Mouse (Mus musculus): ENCODE results near the gene Cbx7. TPM values are rescaled to one million over a fixed set of nuclear protein-coding genes. Genes with fewer than 3 reads are reported as not detected.
"Not testable (repeated sequence)": the region's sequence is repeated elsewhere in the genome, so short reads cannot be mapped to it uniquely, and the experiment has no call there.

The Cbx7 gene
- polyA plus RNA-seq, 1 experiment from 2014 or later, result 2.4 TPM

DNA sequence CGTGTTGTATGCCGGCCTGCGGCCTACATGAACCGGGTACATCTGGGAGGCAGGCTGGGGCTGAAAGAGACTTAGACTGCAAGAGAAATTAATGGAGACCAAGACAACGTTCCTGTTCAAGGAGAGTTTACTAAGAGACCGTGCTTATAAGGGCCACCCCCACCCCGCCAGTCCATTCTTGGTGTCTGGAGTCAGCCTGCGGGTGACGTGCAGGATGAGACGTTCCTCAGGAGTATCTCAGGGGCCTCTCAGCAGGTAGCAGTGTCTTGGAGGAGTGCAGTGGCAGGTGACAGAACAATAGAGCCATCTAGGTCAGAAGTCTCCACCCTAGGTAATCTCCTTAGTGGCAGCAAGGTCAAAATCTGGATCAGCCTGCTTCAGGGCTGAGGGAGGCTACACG lies 66.2 kb downstream of the Cbx7 start:
- H3K27ac ChIP-seq (replicated peaks), result not testable (repeated sequence)

DNA sequence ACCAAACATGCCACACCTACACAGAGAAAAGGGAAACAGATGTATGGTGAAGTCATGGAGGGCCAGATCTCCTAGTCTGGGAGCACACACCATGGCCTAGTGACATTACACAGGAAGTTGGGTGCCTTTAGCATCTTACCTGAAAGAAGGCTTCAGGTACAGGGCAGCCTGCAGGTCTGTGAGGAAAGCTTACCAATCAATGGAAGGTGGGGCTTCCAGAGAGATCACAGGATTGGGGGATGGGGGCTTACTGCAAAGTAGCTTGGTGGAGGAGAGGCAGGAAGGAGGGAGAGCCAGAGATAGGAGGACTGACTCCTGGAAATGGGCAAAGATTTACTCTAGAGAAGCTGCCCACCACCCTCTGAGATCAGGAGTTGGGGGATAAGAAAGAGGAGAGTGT lies 67.0 kb downstream of the Cbx7 start:
- H3K9me3 ChIP-seq, result no peaks in the 10 kb centered on the region
- no peak for DNase-seq (ENCODE audit: low spot score)
- H3K27ac ChIP-seq (replicated peaks), result no peak overlapping the region
- H3K36me3 ChIP-seq (replicated peaks), result no peaks in the 10 kb centered on the region
- peaks cover 19% of the 10 kb centered on the region for H3K27me3 ChIP-seq (replicated peaks; ENCODE audit: low read depth, poor library complexity, severe bottlenecking)
- H3K4me1 ChIP-seq, result peaks cover 13% of the 10 kb centered on the region; the same call in 1 of the 2 replicates
- H3K4me3 ChIP-seq, result no peak overlapping the region

More for the DNA sequence above, 66.2 kb downstream of the Cbx7 start:
- H3K4me3 ChIP-seq; H3K36me3 ChIP-seq (replicated peaks); H3K9me3 ChIP-seq; DNase-seq (ENCODE audit: low spot score): not testable (repeated sequence)
- Histone ChIP-seq H3K27me3 (replicated peaks; ENCODE audit: low read depth, poor library complexity, severe bottlenecking) (peaks cover 19% of the 10 kb centered on the region), H3K4me1 (peaks cover 13% of the 10 kb centered on the region; the same call in 1 of the 2 replicates)
- 85% methylated on average over 11 of the region's 11 CpGs for WGBS

DNA sequence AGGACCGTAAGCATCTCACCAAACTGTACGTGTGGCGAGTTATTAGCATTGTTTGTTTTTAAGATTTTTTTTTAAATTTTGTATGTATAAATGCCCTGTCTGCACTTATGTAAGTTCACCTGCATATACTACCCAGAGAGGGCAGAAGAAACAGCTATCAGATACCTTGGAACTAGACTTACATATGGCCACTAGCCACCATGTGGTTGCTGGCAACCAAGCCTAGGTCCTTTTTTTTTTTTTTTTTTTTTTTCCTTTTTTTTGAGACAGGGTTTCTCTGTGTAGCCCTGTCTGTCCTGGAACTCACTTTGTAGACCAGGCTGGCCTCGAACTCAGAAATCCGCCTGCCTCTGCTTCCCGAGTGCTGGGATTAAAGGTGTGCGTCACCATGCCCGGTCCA lies 67.8 kb downstream of the Cbx7 start:
- not testable (repeated sequence) for H3K9me3 ChIP-seq; H3K36me3 ChIP-seq (replicated peaks); DNase-seq (ENCODE audit: low spot score); H3K27ac ChIP-seq (replicated peaks); H3K4me3 ChIP-seq
- peaks cover 13% of the 10 kb centered on the region; the same call in 1 of the 2 replicates for H3K4me1 ChIP-seq
- WGBS, result 95% methylated on average over 8 of the region's 8 CpGs
- peaks cover 19% of the 10 kb centered on the region for H3K27me3 ChIP-seq (replicated peaks; ENCODE audit: low read depth, poor library complexity, severe bottlenecking)

DNA sequence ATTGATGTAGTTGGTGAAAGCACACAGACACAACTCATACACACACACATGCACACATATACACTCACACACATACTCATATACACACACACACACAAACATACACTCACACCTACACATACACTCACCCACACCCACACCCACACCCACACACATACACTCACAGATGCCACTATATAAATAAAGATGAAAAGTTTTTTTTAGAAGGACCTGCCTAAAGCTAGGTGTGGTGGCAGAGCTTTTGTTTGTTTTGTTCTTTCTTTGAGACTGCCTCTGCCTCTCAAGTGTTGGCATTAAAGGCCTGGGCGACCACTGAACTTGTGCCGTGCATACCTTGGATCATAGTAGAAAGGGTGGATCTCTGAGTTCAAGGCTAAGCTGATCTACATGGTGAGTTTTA lies 69.5 kb downstream of the Cbx7 start:
- peaks cover 13% of the 10 kb centered on the region; the same call in 1 of the 2 replicates for H3K4me1 ChIP-seq
- WGBS, result 86% methylated on average over 2 of the region's 2 CpGs
- no peak for DNase-seq (ENCODE audit: low spot score)
- no peaks in the 10 kb centered on the region for H3K9me3 ChIP-seq
- no peak overlapping the region for H3K4me3 ChIP-seq
- H3K27ac ChIP-seq (replicated peaks), result no peak overlapping the region
- no peaks in the 10 kb centered on the region for H3K36me3 ChIP-seq (replicated peaks)
- peaks cover 7% of the 10 kb centered on the region for H3K27me3 ChIP-seq (replicated peaks; ENCODE audit: low read depth, poor library complexity, severe bottlenecking)

DNA sequence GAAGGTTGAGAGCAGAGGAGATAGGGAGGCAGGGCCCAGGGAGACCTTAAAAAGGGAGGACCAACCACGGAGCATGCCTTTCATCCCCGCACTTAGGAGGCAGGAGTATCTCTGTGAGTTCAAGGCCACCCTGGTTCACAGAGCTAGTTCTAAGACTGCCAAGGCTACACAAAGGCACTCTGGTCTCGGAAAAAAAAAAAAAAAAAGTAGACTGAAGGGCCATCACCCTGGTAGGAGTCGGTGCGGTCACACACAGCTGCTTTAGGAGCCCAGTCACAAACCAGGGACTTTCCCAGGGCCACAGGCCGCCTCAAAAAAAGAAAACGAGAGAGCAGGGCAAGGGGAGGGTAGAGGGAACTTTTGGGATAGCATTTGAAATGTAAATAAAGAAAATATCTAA lies 70.2 kb downstream of the Cbx7 start:
- Histone ChIP-seq H3K36me3 (replicated peaks) (no peaks in the 10 kb centered on the region), H3K9me3 (no peaks in the 10 kb centered on the region), H3K4me1 (peaks cover 13% of the 10 kb centered on the region; the same call in 1 of the 2 replicates), H3K4me3 (no peak overlapping the region), H3K27ac (replicated peaks) (0 out of 2 replicates have a peak overlapping the region, but pooled peaks have one; percentile 2), H3K27me3 (replicated peaks; ENCODE audit: low read depth, poor library complexity, severe bottlenecking) (0 out of 2 replicates have a peak, but pooled peaks cover under 1% of the 10 kb centered on the region)
- 75% methylated on average over 7 of the region's 7 CpGs for WGBS
- no peak for DNase-seq (ENCODE audit: low spot score)

DNA sequence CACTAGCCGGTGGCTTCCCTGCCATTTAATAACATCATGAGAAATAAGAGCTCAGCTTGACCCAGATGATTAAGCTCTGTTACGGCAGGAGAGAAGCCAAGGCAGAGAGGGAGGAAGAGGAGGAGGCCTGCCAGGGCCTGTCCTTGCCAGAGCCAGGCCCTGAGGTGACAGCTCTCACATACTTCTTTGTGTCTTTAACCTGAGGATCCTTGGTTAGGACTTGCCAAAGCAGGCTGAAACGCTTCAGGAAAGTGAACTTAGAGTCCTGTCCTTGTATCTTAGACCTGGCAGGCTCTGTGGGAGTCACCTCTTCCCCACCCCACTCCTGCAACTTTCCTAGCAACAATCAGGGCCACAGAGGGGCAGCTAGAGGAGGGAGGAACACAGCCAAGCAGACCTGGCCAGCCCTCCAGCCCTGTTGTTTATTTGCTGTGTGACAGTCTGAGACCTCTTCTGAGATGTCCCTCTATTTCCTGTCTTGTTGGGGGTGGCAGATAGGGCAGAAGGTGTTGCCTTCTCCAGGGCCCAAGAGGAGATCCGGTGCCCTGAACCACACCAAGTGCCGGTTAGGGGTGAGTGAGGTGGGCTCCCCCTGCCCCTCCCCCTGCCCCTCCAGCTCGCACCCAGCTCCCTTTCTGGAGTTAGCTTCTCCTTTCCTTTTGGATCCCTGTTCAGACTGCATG lies 71.0 kb downstream of the Cbx7 start:
- peak overlapping the region; percentile 2; the same call in 1 of the 2 replicates for H3K27ac ChIP-seq (replicated peaks)
- peaks cover 14% of the 10 kb centered on the region; the same call in 1 of the 2 replicates for H3K4me1 ChIP-seq
- no peaks in the 10 kb centered on the region for H3K27me3 ChIP-seq (replicated peaks; ENCODE audit: low read depth, poor library complexity, severe bottlenecking)
- no peaks in the 10 kb centered on the region for H3K36me3 ChIP-seq (replicated peaks)
- H3K9me3 ChIP-seq, result no peaks in the 10 kb centered on the region
- H3K4me3 ChIP-seq, result no peak overlapping the region
- WGBS, result 74% methylated on average over 6 of the region's 6 CpGs
- no peak for DNase-seq (ENCODE audit: low spot score)

DNA sequence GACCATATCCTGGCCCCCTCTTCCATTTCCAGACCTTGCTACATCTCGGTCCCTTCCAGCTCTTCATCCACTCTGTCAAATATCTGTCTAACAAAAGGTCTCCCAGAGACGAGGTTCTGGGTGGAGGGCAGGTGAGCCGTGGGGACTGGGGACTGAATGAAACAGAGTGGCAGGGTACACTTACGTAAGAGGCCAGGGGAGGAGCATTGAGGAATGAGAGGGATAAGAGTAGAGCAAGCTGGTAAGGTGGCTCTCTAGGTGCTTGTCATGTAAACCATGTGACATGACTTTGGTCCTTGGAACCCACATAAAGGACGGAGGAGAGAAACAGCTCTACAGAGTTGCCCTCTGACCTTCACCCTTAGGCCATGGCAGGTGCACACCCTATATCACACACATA lies 71.9 kb downstream of the Cbx7 start:
- no peak overlapping the region for H3K4me3 ChIP-seq
- DNase-seq (ENCODE audit: low spot score), result no peak
- H3K27me3 ChIP-seq (replicated peaks; ENCODE audit: low read depth, poor library complexity, severe bottlenecking), result no peaks in the 10 kb centered on the region
- no peaks in the 10 kb centered on the region for H3K36me3 ChIP-seq (replicated peaks)
- WGBS, result 87% methylated on average over 5 of the region's 5 CpGs
- H3K4me1 ChIP-seq, result peaks cover 11% of the 10 kb centered on the region; the same call in 1 of the 2 replicates
- no peaks in the 10 kb centered on the region for H3K9me3 ChIP-seq
- H3K27ac ChIP-seq (replicated peaks), result no peak overlapping the region

DNA sequence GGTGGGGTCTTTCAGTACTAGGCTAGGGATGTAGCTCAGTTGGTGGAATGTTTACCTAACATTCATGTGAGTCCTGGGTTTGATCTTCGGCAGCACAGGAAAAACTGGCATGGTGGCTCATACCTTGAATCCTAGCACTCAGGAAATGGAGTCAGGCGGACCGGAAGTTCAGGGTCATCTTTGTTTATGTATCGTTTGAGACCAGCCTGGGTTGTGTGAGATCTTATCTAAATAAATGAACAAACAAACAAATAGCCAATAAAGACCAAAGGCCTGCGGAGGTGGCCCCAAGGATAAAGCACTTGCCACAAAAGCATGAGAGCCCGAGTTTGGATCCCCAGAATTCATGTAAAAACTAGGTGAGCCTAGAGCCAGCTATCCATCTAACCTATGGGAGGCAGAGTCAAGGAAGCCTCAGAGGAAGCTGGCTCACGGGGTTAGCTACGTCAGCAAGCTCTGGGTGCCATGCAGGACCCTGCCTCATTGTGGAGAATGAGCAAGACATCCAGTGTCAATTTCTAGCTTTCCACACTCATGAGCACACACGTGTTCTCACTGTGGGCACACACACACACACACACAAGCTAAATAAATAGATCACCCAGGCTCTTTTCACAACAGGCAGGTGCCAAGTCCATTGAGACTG lies 74.7 kb downstream of the Cbx7 start:
- WGBS, result 76% methylated on average over 9 of the region's 9 CpGs

DNA sequence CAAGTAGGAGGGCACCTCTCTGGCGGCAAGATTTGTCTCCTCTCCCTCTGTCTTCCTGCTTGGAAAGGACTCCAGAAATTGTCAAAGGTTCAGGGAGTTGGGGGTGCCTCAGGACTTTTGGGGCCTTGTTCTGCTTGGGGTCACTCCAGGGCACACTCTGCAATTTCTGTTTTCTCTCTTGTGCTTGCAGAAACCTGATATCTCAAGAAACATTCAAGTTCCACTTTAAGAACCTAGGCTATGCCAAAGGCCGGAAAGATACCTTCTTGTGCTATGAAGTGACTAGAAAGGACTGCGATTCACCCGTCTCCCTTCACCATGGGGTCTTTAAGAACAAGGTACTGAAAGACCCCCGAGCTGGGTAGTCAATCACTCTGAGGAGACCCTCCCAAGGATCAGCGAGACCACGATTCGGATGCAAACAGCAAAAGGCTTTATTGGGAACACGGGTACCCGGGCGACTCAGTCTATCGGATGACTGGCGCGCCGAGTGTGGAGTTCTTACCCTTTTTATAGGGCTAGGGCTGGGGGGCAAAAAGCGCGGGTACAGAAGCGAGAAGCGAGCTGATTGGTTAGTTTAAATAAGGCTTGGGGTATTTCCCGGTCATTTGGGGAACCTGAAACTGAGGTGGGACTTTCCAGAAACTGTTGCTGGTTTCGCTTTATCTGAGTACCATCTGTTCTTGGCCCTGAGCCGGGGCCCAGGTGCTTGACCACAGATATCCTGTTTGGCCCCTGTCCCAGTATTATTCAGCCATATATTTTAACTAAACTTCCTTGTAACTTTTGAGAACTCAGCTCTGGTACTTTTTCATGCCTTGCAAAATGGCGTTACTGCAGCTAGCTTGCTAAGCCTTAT lies 75.5 kb downstream of the Cbx7 start:
- H3K4me3 ChIP-seq; H3K9me3 ChIP-seq; DNase-seq (ENCODE audit: low spot score); H3K36me3 ChIP-seq (replicated peaks); H3K27ac ChIP-seq (replicated peaks): not testable (repeated sequence)
- WGBS, result 87% methylated on average over 12 of the region's 23 CpGs
- Histone ChIP-seq H3K27me3 (replicated peaks; ENCODE audit: low read depth, poor library complexity, severe bottlenecking) (peaks cover 33% of the 10 kb centered on the region), H3K4me1 (peaks cover 30% of the 10 kb centered on the region)

More for the DNA sequence above, 74.7 kb downstream of the Cbx7 start:
- Histone ChIP-seq H3K36me3 (replicated peaks) (no peaks in the 10 kb centered on the region), H3K4me3 (no peak overlapping the region), H3K27me3 (replicated peaks; ENCODE audit: low read depth, poor library complexity, severe bottlenecking) (peaks cover 27% of the 10 kb centered on the region), H3K9me3 (no peaks in the 10 kb centered on the region), H3K4me1 (peaks cover 30% of the 10 kb centered on the region), H3K27ac (replicated peaks) (no peak overlapping the region)
- no peak for DNase-seq (ENCODE audit: low spot score)

DNA sequence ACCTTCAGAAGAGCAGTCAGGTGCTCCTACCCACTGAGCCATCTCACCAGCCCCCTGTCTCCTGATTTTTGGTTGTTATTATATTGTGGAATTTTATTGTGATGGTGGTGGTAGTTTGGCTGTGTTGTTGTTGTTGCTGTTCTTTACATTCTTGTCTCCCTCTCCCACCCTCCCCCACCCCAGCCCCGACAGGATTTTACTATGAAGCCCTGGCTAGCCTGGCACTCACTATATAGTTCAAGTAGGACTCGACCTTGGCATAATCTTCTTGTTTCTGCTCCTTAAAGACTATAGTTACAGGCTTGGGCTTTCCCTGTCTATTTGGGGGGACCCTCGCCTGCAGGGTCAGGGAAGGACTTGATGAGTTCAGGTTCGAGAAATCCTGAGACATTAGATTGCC lies 76.6 kb downstream of the Cbx7 start:
- Histone ChIP-seq H3K27me3 (replicated peaks; ENCODE audit: low read depth, poor library complexity, severe bottlenecking) (peaks cover 41% of the 10 kb centered on the region), H3K4me3 (no peak overlapping the region), H3K4me1 (peaks cover 30% of the 10 kb centered on the region), H3K27ac (replicated peaks) (no peak overlapping the region), H3K9me3 (no peaks in the 10 kb centered on the region), H3K36me3 (replicated peaks) (no peaks in the 10 kb centered on the region)
- DNase-seq (ENCODE audit: low spot score), result no peak
- 74% methylated on average over 4 of the region's 4 CpGs for whole genome bisulfite sequencing

DNA sequence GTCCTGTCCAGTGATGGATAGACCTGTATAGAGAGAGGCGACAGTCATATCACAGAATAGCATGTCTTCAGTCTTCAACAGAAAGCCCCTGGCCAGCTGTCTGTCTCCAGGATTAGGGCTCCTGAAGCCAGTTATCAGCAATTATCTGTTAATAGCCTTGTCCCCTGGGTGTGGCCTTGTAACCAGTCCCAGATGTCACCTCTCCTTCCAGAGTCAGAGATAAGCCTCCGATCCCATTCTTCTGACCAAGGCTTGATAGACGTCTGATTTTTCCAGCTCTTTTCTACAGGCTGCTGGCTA lies 77.1 kb downstream of the Cbx7 start:
- Histone ChIP-seq H3K27me3 (replicated peaks; ENCODE audit: low read depth, poor library complexity, severe bottlenecking) (peaks cover 41% of the 10 kb centered on the region), H3K4me1 (peaks cover 30% of the 10 kb centered on the region), H3K36me3 (replicated peaks) (no peaks in the 10 kb centered on the region), H3K27ac (replicated peaks) (no peak overlapping the region), H3K4me3 (no peak overlapping the region), H3K9me3 (no peaks in the 10 kb centered on the region)
- no peak for DNase-seq (ENCODE audit: low spot score)
- 47% methylated on average over 3 of the region's 3 CpGs for WGBS

DNA sequence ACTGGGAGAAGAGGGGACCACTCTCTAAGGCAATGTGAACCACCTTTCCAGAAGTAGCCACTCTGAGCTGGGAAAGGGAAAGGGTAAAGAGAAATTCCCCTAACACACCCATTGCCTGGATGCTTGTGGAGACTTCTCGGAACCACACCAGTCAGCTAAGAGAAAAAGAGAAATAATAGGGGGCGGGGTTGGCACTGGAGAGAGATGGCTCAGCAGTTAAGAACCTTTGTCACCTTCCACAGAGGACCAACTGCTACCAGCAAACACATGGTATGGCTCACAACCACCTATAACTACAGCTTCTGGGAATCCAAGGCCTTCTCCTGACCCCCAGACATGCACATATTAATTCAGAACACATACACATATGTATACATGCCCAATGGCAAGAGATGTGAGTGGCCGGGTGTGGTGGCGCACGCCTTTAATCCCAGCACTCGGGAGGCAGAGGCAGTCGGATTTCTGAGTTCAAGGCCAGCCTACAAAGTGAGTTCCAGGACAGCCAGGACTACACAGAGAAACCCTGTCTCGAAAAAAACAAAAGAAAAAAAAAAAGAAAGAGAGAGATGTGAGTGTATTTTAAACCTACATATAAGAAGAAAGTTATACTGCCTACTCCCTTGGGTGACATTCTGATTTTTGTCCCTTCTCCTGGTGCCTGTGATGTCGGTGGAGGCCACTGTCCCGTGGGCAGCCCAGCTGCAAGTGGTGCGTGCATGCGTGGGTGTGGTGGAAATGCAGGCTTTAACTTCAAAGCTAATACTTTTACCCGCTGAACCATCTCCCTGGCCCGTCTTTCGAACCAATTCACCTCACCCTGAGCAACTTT lies 77.7 kb downstream of the Cbx7 start:
- no peaks in the 10 kb centered on the region for H3K36me3 ChIP-seq (replicated peaks)
- H3K9me3 ChIP-seq, result no peaks in the 10 kb centered on the region
- peaks cover 41% of the 10 kb centered on the region for H3K27me3 ChIP-seq (replicated peaks; ENCODE audit: low read depth, poor library complexity, severe bottlenecking)
- 67% methylated on average over 15 of the region's 15 CpGs for WGBS
- peak overlapping the region; percentile 56; the same call in 1 of the 2 replicates for H3K4me3 ChIP-seq
- H3K27ac ChIP-seq (replicated peaks), result 0 out of 2 replicates have a peak overlapping the region, but pooled peaks have one; percentile 75
- DNase-seq (ENCODE audit: low spot score), result no peak
- peaks cover 30% of the 10 kb centered on the region for H3K4me1 ChIP-seq

Data from embryonic facial prominence, embryonic 10.5 days (tissue).